Mouse (Mus musculus): ENCODE data around the gene Pls1.

- no peak for TF ChIP-seq CTCF (IDR thresholded peaks at IDR 0.05; ENCODE audit: low read depth)
- TF ChIP-seq EP300 (IDR thresholded peaks at IDR 0.05; ENCODE audit: low read depth), result no peak
Measured at GRCm38 (mm10) chr9:95827565-95827964, 17.5 kb downstream of the Pls1 start.

All from liver, embryonic 14.5 days (tissue).